Mouse (Mus musculus) kidney, adult 2 months (tissue): ENCODE measurements around the gene Chdh.

ENCODE experiments used
- CTCF ChIP-seq: fragments of 200-500 bp; conservative IDR thresholded peaks from 2 replicates; pipeline ENCODE4 v1.5.1; 2011; ENCODE audit warnings: low read depth, mild to moderate bottlenecking, control low read depth, low read length, moderate library complexity, mixed read lengths; ENCODE audit not compliant: insufficient read depth, insufficient read length
- POLR2A ChIP-seq: fragments of 200-500 bp; IDR thresholded peaks from one replicate; pipeline ENCODE4 v1.6.1; 2011; ENCODE audit warnings: low read depth, low read length, control low read depth

DNA sequence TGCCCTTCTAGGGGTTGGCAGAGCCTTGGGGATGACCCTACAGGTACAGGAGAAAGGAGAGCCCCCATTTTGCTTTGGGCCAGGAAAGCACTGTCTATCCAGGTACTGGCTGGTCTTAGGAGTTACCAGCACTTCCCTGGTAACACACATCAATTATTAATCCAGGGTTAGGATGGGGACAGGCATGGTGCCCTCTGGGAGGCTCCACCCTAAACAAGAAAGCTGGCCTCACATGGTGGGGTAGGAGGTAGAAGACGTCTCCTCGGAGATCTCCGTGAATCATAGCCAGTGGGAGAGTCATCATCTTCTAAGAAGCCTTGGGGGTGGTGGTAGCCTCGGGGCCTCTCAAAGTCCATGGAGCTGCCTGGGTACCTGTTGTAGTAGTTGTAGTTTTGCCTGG lies 38.2 kb downstream of the Chdh start:
- TF ChIP-seq POLR2A (no peak), CTCF (no peak)
